Mouse (Mus musculus): ENCODE data around the gene Gm13178. TPM values are rescaled to one million over a fixed set of nuclear protein-coding genes. Genes with fewer than 3 reads are reported as not detected.

Gene Gm13178
- total RNA-seq (2021), result not detected

DNA sequence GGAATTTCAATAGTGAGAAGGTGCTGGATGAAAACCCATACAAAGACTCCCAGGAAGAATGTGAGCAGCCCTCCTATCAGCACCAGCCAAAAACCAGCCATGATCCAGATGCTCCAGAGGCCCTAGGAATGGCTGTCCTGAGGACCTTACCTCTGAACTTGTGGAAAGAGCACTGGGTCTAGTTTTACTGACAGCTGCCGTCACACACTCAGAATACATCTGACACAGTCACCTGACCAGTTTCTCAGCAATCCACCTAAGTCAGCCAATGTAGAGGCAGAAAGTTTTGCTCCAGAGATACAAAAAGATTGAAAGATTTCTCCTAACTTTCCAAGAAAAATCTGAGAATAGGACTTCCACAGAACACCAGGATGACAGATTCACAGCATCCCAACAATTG lies at the start of gene Gm13178:
Gene Gm13178, minus strand, starts transcription at position 101 of the 400 bp plus-strand sequence.
- DNase-seq, result no peak

GRCm38 (mm10) chr4:144765722-144766121 lies 44.5 kb upstream of the Gm13178 start:
- peak; percentile 55 for DNase-seq

DNA sequence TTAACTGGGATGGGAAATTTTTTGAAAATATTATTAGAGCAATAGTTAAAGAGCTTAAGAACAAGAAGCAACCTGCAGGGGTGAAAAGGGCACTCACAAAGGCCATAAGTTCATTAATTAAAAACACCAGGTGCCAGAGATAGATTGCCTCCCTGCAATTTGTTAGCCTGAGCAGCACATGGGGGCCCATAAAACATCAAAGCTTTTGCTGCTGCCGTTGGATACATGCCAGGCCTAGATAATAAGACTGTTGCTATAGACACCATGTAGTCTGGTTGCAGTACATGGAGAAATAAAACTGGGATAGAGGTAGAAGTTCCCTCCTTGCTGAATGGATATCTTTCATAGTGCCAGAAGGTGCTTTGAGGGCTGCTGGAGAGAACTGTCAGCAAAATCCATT lies 27.9 kb upstream of the Gm13178 start:
- DNase-seq, result no peak

DNA sequence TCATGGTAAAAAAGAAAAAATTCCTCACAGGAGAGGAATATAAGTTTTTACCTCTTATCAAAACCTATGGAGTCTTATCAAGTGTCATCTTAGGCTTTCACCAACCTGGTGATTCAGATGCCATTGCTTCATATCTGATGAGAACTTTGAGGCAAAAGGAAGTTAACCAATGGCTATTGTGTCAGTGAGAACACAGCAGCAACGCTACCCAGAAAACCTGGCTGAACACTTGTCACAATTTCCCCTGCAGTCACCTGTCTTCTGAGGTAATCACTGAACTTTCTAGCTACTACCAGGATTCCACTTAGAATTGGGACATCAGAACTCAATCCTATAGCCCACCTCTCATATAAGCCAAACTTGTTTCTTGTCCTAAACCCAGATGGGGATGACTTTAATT lies 1.5 kb downstream of the Gm13178 start:
- DNase-seq, result no peak

DNA sequence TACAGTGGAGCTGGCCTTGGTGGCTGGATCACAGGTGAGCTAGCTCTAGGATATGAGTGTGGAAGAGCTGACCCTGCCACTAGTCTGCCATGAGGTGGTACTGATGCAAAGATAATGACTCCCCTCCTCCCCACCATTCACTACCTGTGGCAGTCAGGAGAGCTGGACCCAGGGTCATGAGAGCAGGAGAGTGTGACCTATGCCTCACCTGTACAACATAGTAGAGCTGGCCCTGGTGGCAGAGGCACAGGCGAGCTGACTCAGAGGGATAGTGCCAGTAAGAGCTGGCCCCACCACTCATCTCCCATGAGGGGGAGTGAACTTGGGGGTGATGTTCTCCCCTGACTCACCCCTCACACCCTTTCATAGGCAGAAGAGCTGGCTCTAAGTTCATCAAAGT lies 2.9 kb downstream of the Gm13178 start:
- DNase-seq, result no peak

DNA sequence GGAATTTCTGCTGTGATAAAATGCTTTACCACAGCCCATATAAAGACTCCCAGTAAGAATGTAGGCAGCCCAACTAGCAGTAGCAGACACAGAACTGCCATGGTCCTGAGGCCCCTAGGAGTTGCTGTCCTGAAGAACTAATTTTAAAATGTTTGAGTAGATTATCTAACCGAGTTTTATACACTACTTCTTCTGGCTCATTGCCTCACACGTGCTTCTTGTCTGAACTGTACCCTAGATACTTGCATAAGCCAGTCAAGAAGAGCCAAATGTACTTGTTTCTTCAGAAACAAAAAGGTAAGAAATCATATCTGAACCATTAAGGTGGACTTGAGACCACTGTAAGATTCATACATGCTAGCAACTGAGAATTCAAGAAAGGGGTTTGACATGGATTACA lies 34.9 kb downstream of the Gm13178 start, which contains the start of gene Gm436:
Gene Gm436, minus strand, starts transcription at position 101 of the 400 bp plus-strand sequence.
- DNase-seq, result no peak

Other genes starting within 250 kb of the Gm13178 start
- gene 9430007A20Rik, start 201.6 kb downstream of the Gm13178 start, total RNA-seq (2021), result not detected
- gene Gm13124, start 156.3 kb downstream of the Gm13178 start, total RNA-seq (2021), result not detected
- gene Aadacl4, start 107.7 kb downstream of the Gm13178 start, total RNA-seq (2021), result not detected
- not detected for gene Gm436, start 35.0 kb downstream of the Gm13178 start, total RNA-seq (2021)
- not detected for gene Gm438, start 65.2 kb upstream of the Gm13178 start, total RNA-seq (2021)
- 10 to 100 TPM; 40.6 to 50.7 TPM for gene Dhrs3, start 171.4 kb upstream of the Gm13178 start, total RNA-seq (2021)